In the genomic region with DNA sequence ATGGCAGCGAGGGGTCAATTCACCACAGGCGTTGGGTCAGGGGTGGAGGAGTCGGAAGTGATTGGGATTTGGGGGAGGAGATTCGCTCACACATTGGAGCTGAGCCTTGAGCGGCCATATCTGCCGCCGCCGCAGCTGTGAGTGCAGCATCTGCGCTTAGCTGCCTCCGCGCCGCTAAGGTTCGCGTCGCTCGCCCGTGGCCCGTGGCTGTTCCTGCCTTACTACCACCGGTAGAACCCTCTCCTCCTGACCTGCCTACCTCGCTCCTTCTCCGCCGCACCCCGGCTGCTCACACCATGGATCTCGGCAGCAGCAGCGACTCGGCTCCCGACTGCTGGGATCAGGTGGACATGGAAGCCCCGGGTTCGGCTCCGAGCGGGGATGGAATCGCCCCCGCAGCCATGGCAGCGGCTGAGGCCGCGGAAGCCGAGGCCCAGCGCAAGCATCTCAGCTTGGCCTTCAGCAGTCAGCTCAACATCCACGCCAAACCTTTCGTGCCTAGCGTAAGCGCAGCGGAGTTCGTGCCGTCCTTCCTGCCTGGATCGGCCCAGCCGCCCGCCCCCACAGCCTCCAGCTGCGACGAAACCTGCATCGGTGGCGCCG, we compare ENCODE assay signal across 9 mouse cellular contexts. TPM values are rescaled to one million over a fixed set of nuclear protein-coding genes. Genes with fewer than 3 reads are reported as not detected.
DNase-seq lines count a peak whose midpoint lies in the region; ATAC-seq lines count a peak whose summit lies in the region.
"Had no signal": no experiment of that assay in that cellular context is flagged by ENCODE, and none has a peak within 500 bp of the region (broad histone marks: within the 10 kb centered on the region; RNA-seq: fewer than 3 reads in every experiment).

A gene (plus strand): TSS at position 109 of the 603 bp plus-strand sequence.

- WGBS in limb, embryonic 12.5 days, result 12% methylated on average over 53 of the region's 53 CpGs
- 19% methylated on average over 49 of the region's 53 CpGs for WGBS in midbrain, embryonic 12.5 days
- 14% methylated on average over 50 of the region's 53 CpGs for WGBS in stomach, embryonic 14.5 days

- DNase-seq in layer of hippocampus, adult 11-12 months (ENCODE audit: low spot score), result peak; percentile 39
- DNase-seq in layer of hippocampus, adult 9-10 months (ENCODE audit: low spot score), result no peak
- peak; percentile 20 for DNase-seq in embryo, embryonic 11.5 days (ENCODE audit: low read depth, low spot score)
- peak; percentile 36 to 40 for DNase-seq in heart, adult 18-20 months
- DNase-seq in kidney, adult 18-20 months, result peak; percentile 16

- H3K4me1 ChIP-seq in limb, embryonic 12.5 days (replicated peaks), result no peaks in the 10 kb centered on the region
- 0 out of 2 replicates have a peak, but pooled peaks cover 4% of the 10 kb centered on the region for H3K4me1 ChIP-seq in midbrain, embryonic 12.5 days
- no peaks in the 10 kb centered on the region for H3K4me1 ChIP-seq in stomach, embryonic 14.5 days (ENCODE audit: control insufficient read depth, insufficient read depth, low read length)

- H3K36me3 ChIP-seq in limb, embryonic 12.5 days, result no peaks in the 10 kb centered on the region
- no peaks in the 10 kb centered on the region for H3K36me3 ChIP-seq in midbrain, embryonic 12.5 days
- no peaks in the 10 kb centered on the region for H3K36me3 ChIP-seq in stomach, embryonic 14.5 days (ENCODE audit: control insufficient read depth, insufficient read depth, low read length)

- H3K9ac ChIP-seq in limb, embryonic 12.5 days (replicated peaks), result peak within 1 kb of the TSS; percentile 63
- H3K9ac ChIP-seq in midbrain, embryonic 12.5 days (replicated peaks), result peak within 1 kb of the TSS; percentile 69
- H3K9ac ChIP-seq in stomach, embryonic 14.5 days (replicated peaks; ENCODE audit: low read depth, low read length), result no peak within 1 kb of the TSS; the same call in 1 of the 2 replicates

- peak within 1 kb of the TSS; percentile 29; the same call in 1 of the 2 replicates for H3K27ac ChIP-seq in limb, embryonic 12.5 days
- H3K27ac ChIP-seq in midbrain, embryonic 12.5 days (replicated peaks), result peak within 1 kb of the TSS; percentile 77
- no peak within 1 kb of the TSS for H3K27ac ChIP-seq in stomach, embryonic 14.5 days (ENCODE audit: low read length)

- H3K9me3 ChIP-seq in limb, embryonic 12.5 days, result no peaks in the 10 kb centered on the region
- no peaks in the 10 kb centered on the region for H3K9me3 ChIP-seq in midbrain, embryonic 12.5 days
- no peaks in the 10 kb centered on the region for H3K9me3 ChIP-seq in stomach, embryonic 14.5 days (ENCODE audit: control insufficient read depth, low read depth, low read length)

- H3K4me2 ChIP-seq in limb, embryonic 12.5 days, result peak within 1 kb of the TSS; percentile 56
- H3K4me2 ChIP-seq in midbrain, embryonic 12.5 days (replicated peaks), result peak within 1 kb of the TSS; percentile 54
- peak within 1 kb of the TSS; percentile 47 for H3K4me2 ChIP-seq in stomach, embryonic 14.5 days (replicated peaks; ENCODE audit: low read depth, low read length)

- peak; percentile 47; the same call in 1 of the 2 replicates for ATAC-seq in limb, embryonic 12.5 days (ENCODE audit: insufficient number of reproducible peaks, insufficient read depth, low FRiP score, low TSS enrichment, low read depth)
- peak; percentile 96 for ATAC-seq in midbrain, embryonic 12.5 days (ENCODE audit: low FRiP score, low read depth)
- ATAC-seq in stomach, embryonic 14.5 days (ENCODE audit: insufficient number of reproducible peaks, insufficient read depth, low FRiP score, low read depth), result peak; percentile 74; the same call in 1 of the 2 replicates

- peaks cover 32% of the 10 kb centered on the region for H3K27me3 ChIP-seq in limb, embryonic 12.5 days
- H3K27me3 ChIP-seq in midbrain, embryonic 12.5 days, result peaks cover 13% of the 10 kb centered on the region; the same call in 1 of the 2 replicates
- 0 out of 2 replicates have a peak, but pooled peaks cover 2% of the 10 kb centered on the region for H3K27me3 ChIP-seq in stomach, embryonic 14.5 days (ENCODE audit: control insufficient read depth, insufficient read depth, low read length)
- H3K27me3 ChIP-seq: CH12.LX had no signal

- H3K4me3 ChIP-seq in limb, embryonic 12.5 days (replicated peaks), result peak within 1 kb of the TSS; percentile 55
- H3K4me3 ChIP-seq in midbrain, embryonic 12.5 days, result peak within 1 kb of the TSS; percentile 60
- peak within 1 kb of the TSS; percentile 57 for H3K4me3 ChIP-seq in stomach, embryonic 14.5 days (ENCODE audit: low read depth, low read length)

RNA-seq across cellular contexts. Expression of the gene that starts here (rescaled TPM):
- total RNA-seq in heart, adult 18-20 months (2021), result under 1 TPM; 0.46 to 0.69 TPM
- polyA plus RNA-seq in limb, embryonic 12.5 days (2016; fragmentation: Nextera tagmentation; extraction: Ambion mirVana), result 8.3 and 8.8 TPM in 2 replicates
- polyA plus RNA-seq in midbrain, embryonic 12.5 days (2016; fragmentation: Nextera tagmentation; extraction: Ambion mirVana), result 12.5 and 13.9 TPM in 2 replicates
- 6.4 and 7.2 TPM in 2 replicates for polyA plus RNA-seq in stomach, embryonic 14.5 days (2014; fragmentation: Nextera tagmentation; extraction: Ambion mirVana)
- total RNA-seq: CH12.LX had no signal

Comparison
In these comparisons a context has a peak if more than half of its experiments do, and no peak if none do; other contexts are left out.
1. Peak in DNase-seq in heart, adult 18-20 months; RNA of the gene not detected or under 1 TPM.